Mouse (Mus musculus) erythroblast, embryonic 14.5 days (primary cell): ENCODE results near the gene Abcc5.

Source experiments
- GATA1 ChIP-seq: IDR thresholded peaks from 2 replicates; pipeline ENCODE4 v1.6.1; 2012; ENCODE audit warnings: low read length, inconsistent platforms, mixed read lengths
- TAL1 ChIP-seq: IDR thresholded peaks from 3 replicates; pipeline ENCODE4 v1.6.1; 2012; ENCODE audit warnings: low read length, inconsistent platforms, mixed read lengths

DNA sequence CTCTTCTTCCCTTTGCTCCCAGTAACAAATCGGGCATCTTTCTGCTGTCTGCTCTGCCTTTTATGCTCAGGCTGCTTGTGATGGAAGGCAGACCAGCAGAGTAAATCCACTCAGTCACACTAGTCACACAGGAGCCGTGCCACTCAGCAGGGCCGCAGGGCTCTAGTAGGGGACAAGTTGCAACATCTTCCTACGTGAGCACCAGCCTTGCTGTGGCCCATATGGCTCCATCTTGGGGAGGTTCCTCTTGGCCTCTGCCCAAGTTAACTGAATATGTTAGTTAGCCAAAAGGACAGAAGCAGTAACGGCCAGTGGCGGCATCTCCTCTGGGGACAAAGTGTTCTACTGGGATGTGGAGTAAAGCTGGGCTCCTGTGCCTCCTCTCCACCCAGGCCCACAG lies 109.4 kb downstream of the Abcc5 start:
- no peak for TF ChIP-seq TAL1
- TF ChIP-seq GATA1 = no peak
